Mouse (Mus musculus) lung, adult 18-20 months (tissue): ENCODE measurements at regions not wholly inside any gene's neighbourhood (a gene's known extent, or its start where the extent isn't known, plus 50 kb on each side); places are given as distances from the start of the nearest gene placed in this dataset.

Source experiments
- DNase-seq, 2 experiments: peaks; one replicate each; pipeline ENCODE4 v3.0.0; 2022; ENCODE audit warnings: mixed read lengths in 2 of 2

DNA sequence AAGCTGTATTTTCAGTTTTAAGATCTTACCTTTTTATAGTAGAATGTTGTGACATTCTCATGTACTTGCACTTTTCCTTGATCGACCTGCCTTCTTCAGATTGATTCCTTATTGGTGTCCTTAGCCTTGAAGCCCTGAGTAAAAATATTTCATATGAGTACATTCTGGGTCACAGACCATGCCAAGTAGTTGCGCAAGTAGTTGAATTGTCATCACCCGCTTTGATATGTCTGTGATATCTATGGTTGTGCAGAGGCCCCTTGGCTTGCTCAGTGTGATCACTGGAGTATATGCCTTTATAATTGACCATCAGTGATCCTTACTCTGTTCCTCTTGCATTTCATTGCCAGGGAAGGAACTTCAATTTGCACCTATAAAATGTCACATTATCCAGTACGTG is 131.1 kb upstream of the Reg3g start:
- DNase-seq: no peak

DNA sequence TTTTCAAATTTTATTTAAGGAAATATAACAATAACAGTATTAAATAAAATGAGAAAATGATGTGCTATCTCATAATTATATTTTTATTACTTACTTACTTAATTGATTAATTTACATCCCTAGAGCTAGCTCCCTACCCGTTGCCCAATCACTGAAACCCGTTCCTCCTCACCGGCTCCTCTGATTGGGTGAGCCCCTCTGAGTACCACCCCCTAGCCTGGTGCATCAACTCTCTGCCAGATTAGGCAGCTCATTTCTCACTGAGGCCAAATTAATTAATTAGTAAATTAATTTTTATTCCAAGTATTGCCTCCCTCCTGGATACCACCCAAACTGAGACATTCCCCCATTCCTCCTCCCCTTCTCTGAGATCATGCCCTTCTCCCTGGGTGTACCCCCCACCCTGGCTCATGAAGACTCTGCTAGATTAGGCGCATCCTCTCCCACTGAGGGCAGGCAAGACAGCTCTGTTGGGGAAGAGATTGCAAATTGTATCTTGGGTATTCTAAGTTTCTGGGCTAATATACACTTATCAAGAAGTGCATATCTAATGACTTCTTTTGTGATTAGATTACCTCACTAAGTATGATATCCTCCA is 101.4 kb upstream of the Reg3g start:
- DNase-seq: no peak

DNA sequence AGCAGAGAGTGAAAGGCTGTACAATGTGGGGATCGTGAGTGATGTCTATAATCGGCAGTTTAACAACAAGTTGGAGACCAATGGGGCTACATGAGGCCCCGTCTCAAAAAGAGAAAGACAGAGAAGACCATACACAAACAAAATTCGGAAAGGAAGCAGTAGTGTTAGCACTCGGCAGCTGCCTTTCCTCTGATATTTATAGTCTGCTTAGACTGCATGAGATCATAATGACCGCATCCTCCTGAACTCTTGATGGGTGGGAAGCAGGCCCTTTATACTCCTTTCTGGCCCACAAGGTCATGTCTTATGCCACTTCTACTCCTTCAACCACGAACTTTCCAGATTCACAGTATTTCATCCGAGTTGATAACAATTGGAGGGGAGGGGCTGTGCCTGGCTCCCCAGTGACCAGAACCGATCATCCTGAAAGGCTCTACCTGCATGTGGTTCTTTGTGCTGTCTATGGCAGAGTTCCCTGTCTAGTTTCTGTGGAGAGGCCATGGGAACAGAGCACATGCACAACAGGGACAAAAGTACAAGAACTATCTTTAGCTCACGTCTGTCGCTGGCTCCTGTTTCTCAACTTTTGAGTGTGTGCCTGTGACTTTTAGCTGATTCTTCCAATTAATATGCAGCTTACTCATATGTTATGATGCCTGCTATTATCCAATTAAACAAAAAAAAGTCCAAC is 84.5 kb upstream of the Reg3g start:
- no peak for DNase-seq

DNA sequence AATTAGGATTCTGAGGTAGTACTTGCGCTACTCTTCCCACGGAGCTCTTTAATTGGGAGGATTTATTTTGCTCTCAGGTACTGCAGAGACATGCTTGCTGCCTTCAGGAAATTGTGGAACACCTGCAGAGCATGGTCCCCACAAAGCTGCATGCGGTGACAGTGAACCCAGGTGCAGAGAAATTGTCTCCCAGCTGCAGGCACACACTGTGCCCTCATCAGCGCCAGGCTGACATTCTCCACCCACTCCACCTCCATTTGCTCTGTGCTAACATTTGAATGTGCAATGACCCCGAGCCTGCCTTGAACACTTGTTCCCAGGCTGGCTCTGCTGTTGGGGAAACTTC is 83.7 kb upstream of the Reg3g start:
- no peak for DNase-seq

DNA sequence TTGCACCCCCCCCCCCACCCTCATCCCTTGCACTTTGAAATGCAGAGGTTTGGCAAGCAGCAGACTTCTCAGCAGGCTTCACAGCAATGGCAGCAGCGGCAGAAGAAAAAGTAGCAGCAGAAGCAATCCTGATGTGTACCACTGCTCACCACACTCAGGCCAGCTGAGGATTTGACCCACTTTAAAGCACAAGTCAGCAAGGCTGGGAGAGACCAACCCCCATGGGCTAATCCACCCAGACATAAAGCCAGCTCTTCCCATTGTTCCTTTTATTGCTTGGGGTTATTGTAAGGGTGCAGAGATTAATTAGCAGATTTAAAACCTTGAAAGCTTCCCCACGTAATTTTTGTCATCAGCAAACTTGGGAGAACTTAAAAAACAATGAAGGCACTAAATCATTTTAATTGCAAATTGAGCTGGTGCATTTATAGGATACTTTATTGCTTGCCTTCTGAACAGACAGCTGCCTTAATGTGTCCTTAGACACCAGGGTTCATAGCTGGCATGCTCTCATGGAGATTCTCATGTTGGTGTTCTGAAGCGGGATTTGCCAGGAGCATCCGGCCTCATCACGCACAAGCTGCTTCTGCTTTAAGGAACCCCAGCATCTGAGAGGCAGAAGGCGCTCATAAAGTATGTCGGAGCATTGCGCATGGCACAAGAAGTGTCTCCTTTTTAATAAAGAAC is 83.1 kb upstream of the Reg3g start:
- DNase-seq: no peak

DNA sequence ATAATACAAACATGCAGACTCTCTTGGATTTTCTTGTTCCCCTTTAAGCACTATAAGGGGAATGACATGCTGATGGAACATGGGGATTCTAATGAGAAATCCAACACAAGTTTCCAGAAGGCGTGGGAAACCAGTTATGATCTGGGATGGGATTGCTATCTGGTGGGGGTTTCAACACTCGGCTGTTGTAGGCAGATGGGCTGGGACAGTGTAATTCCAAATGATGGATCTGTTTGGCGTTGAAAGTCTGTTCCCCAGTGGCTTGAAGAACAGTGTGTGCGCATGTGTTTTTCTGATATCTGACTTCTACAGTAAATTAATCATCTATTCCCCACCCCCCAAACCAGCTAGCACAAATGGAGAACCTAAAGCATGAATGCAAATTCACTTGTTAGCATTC is 79.8 kb upstream of the Reg3g start:
- no peak for DNase-seq

DNA sequence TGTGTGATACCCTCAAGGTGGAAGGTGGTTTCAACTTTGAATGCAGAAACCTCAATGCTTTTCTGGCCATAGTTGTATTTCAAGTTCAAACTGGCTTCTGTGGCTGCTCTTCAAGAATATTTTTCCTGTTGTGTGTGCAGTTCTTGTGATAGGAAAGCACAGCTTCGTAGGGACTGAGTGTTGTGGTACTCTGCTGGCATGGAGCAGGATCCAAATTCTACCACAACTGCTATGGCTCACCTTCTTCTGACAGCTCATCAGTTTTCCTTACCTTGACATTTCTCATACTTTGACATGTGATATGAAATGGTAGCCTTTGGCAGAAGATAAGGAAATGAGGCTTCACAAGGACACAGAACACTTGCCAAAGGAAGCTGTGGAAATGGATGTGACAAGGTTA is 79.0 kb upstream of the Reg3g start:
- no peak for DNase-seq

DNA sequence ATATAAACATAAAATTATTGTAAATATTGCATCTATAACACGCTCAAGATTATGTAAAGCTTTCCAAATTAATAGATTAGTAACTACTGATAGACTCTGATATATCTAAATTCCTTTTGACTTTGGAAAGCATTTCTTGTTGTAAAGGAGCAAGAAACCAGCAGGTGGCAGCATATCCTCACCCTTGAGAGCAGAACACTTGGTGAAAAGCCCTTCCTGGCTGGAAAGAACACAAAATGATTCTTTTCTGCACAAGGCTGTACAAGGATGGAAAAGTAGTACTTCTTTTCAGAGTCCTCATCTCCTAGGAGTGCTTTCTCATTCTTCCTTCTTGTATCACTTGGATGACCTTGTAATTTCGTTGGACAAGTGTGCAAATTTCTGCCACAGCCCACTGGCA is 75.6 kb upstream of the Reg3g start:
- DNase-seq: peak in 1 of 2 experiments; percentile 3

DNA sequence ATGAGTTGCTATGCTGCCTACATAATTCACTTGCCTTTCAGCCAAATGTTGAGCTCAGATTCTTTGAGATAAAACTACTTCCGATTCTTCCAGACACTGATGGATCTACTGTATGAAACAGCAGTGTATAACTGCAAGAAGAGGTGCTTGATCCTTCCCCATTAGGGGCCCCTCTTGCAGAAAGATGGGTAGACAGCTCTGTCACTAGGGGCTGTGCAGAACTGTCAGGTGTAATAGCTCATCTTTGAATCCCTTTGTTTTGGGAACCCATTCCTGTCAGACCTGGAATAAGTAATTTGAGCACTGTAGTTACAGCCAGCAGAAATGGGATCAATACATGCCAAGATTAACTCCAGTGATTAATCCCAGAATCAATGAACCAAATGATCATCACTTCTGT is 68.8 kb upstream of the Reg3g start:
- DNase-seq: no peak

DNA sequence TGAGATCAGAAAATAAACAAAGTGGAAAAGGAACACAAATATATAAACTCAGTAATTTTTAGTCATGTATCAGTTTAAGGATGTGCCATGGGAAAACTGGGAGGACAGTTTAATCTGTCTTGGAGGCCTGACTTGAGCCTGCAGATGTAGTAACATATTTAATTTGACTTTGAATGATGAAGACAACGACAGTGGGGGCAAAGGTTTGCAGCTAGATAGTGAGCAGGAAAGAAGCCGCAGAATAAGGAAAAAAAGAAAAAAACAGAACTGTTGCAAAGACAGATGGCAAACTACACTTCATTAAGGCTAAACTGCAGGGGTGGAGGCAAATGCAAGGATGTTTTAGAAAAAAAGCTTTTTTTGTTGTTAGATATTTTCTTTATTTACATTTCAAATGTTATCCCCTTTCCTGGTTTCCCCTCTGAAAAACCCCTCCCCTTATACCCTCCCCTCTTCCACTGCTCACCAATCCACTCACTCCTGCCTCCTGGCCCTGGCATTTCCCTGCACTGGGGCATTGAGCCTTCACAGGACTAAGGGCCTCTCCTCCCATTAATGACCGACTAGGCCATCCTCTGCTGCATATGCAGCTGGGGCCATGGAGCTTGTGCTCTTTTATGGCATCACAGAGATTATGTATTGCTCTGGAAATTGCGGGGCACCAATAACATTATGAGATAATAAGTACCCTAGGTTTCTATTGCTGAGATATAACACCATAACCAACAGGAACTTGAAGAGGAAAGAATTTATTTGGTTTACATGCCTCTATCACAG is 58.5 kb upstream of the Reg3g start:
- no peak for DNase-seq
